Mouse (Mus musculus): ENCODE results near the gene Fgf3. TPM values are rescaled to one million over a fixed set of nuclear protein-coding genes. Genes with fewer than 3 reads are reported as not detected.

Gene Fgf3
- total and polyA plus RNA-seq, 2 experiments from 2014 or later = 0.33 to 3.5 TPM

DNA sequence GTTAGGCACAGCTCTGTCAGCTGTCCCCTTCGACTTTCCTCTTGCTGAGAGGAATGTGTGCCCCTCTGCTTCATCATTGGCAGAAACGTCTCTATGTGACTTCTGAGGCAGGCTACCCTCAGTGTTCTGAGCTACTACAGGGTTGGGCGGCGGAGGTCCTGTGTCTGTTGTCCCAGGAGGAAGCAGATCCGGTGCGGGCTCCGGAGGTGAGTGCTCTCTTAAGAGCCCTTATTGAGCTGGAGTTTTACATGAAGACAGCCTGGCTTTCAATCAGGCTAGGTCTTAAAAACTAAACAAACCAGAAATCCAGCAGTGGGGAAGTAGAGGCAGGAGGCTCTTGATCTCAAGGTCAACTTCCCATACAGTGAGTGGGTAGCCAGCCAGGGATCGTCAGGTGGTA, 29.7 kb downstream of the Fgf3 start:
- Histone ChIP-seq H3K27me3 (ENCODE audit: insufficient read depth, low read length) (peaks cover 28% of the 10 kb centered on the region), H3K4me2 (ENCODE audit: low read depth, low read length, poor library complexity, severe bottlenecking) (no peak overlapping the region), H3K4me3 (ENCODE audit: low read depth, low read length) (no peak overlapping the region), H3K9ac (replicated peaks; ENCODE audit: low read length, poor library complexity, severe bottlenecking) (no peak overlapping the region), H3K36me3 (ENCODE audit: insufficient read depth, low read length) (no peaks in the 10 kb centered on the region), H3K9me3 (ENCODE audit: low read length) (no peaks in the 10 kb centered on the region), H3K4me1 (ENCODE audit: insufficient read depth, low read length) (no peaks in the 10 kb centered on the region), H3K27ac (ENCODE audit: low read depth, low read length) (no peak overlapping the region)
- TF ChIP-seq CTCF (IDR thresholded peaks at IDR 0.05) = no peak
- DNase-seq (ENCODE audit: low spot score) (no peak), ATAC-seq (ENCODE audit: low FRiP score) (no peak)
- WGBS = 83% methylated on average over 8 of the region's 8 CpGs

DNA sequence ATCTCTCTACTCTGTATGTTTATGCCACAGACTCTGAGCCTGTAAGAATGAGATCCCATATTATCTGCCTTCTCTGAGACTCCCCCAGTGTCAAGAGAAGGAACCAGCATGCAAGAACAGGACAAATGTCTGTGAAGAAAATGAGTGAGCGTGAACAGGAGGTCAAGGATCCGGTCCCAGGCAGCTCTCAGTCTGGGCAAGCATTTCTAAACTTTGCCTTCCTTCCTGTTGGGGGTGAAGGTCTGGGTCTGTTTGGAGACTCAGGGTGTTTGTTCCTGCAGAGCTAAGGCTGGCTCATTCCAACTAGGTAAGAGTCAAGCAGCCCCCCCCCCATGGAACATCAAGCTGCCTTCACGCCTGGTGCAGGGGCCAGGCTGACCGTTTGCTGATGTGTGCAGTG, 34.5 kb downstream of the Fgf3 start:
- Histone ChIP-seq H3K4me1 (ENCODE audit: insufficient read depth, low read length) (no peaks in the 10 kb centered on the region), H3K27me3 (ENCODE audit: insufficient read depth, low read length) (no peaks in the 10 kb centered on the region; the same call in 1 of the 2 replicates), H3K9me3 (ENCODE audit: low read length) (no peaks in the 10 kb centered on the region), H3K9ac (replicated peaks; ENCODE audit: low read length, poor library complexity, severe bottlenecking) (no peak overlapping the region), H3K27ac (ENCODE audit: low read depth, low read length) (no peak overlapping the region), H3K4me3 (ENCODE audit: low read depth, low read length) (no peak overlapping the region), H3K36me3 (ENCODE audit: insufficient read depth, low read length) (no peaks in the 10 kb centered on the region), H3K4me2 (ENCODE audit: low read depth, low read length, poor library complexity, severe bottlenecking) (no peak overlapping the region)
- DNase-seq (ENCODE audit: low spot score) (no peak), ATAC-seq (ENCODE audit: low FRiP score) (no peak)
- 68% methylated on average over 4 of the region's 4 CpGs for WGBS
- TF ChIP-seq CTCF (IDR thresholded peaks at IDR 0.05) = no peak

DNA sequence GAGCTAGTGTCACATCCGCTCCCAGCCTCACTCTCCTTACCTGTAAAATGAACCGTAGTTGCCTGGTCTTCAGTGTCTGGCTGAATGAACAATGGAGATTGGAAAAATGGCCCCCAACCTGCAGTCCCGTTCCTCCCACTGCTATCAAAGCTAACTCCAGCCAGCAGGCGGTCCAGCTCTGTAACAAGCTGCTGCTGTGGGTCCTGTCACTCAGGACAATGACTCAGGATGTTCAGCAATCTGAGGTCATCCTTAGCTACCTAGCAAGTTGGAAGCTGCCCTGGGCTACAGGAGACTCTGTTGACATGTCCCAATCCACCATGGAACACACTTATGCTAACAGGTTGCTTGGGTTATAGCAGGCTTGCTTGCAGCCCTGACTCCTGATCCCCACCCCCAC, 35.3 kb downstream of the Fgf3 start:
- H3K27me3 ChIP-seq (ENCODE audit: insufficient read depth, low read length) = no peaks in the 10 kb centered on the region; the same call in 1 of the 2 replicates
- no peaks in the 10 kb centered on the region for H3K9me3 ChIP-seq (ENCODE audit: low read length)
- no peak for DNase-seq (ENCODE audit: low spot score)
- no peak for ATAC-seq (ENCODE audit: low FRiP score)
- no peak overlapping the region for H3K27ac ChIP-seq (ENCODE audit: low read depth, low read length)
- no peak for TF ChIP-seq CTCF (IDR thresholded peaks at IDR 0.05)
- H3K4me2 ChIP-seq (ENCODE audit: low read depth, low read length, poor library complexity, severe bottlenecking) = no peak overlapping the region
- H3K4me3 ChIP-seq (ENCODE audit: low read depth, low read length) = no peak overlapping the region
- H3K4me1 ChIP-seq (ENCODE audit: insufficient read depth, low read length) = no peaks in the 10 kb centered on the region
- H3K9ac ChIP-seq (replicated peaks; ENCODE audit: low read length, poor library complexity, severe bottlenecking) = no peak overlapping the region
- WGBS = 69% methylated on average over 4 of the region's 4 CpGs
- no peaks in the 10 kb centered on the region for H3K36me3 ChIP-seq (ENCODE audit: insufficient read depth, low read length)

DNA sequence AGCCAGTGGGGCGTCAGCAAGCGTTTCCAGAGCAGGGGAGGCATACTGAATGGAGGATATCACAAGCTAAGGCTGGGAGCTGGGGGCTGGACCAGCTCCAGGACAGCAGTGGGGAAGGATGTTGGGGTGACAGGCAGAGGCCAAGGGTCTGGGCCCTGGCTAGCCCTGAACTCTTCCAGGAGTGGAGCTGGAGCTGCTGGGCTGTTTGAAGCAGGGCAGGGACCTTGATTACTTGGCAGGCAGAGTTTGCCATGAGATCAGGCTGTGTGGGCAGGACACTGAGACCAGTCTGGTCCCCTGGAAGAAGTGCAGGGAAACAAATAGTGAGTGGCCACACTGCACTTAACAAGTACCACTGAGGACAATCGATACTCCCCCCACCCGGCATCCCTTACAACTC, 36.3 kb downstream of the Fgf3 start:
- Histone ChIP-seq H3K36me3 (ENCODE audit: insufficient read depth, low read length) (no peaks in the 10 kb centered on the region), H3K4me1 (ENCODE audit: insufficient read depth, low read length) (no peaks in the 10 kb centered on the region), H3K9ac (replicated peaks; ENCODE audit: low read length, poor library complexity, severe bottlenecking) (no peak overlapping the region), H3K27me3 (ENCODE audit: insufficient read depth, low read length) (no peaks in the 10 kb centered on the region; the same call in 1 of the 2 replicates), H3K4me3 (ENCODE audit: low read depth, low read length) (no peak overlapping the region), H3K9me3 (ENCODE audit: low read length) (no peaks in the 10 kb centered on the region), H3K4me2 (ENCODE audit: low read depth, low read length, poor library complexity, severe bottlenecking) (no peak overlapping the region), H3K27ac (ENCODE audit: low read depth, low read length) (no peak overlapping the region)
- ATAC-seq (ENCODE audit: low FRiP score) (no peak), DNase-seq (ENCODE audit: low spot score) (no peak)
- no peak for TF ChIP-seq CTCF (IDR thresholded peaks at IDR 0.05)
- WGBS = 72% methylated on average over 4 of the region's 4 CpGs

DNA sequence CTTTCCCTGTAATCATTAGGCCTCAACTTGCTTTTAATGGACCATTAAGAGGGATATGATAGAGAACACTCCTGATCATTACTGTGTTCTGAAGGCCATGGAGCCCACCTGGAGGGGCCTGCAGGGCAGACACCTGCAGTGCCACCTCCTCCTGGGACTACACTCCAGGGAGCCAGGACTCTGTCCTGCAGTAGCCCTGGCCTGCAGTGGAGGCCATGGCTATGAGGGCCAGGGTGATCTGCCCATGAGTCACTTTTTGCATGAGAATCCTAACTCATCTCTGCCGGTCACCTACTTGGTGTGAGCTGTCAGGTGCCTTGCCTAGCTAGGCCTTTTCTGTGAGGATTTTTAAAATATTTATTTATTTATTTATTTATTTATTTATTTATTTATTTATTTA, 40.5 kb downstream of the Fgf3 start:
- Histone ChIP-seq H3K27me3 (ENCODE audit: insufficient read depth, low read length) (no peaks in the 10 kb centered on the region; the same call in 1 of the 2 replicates), H3K36me3 (ENCODE audit: insufficient read depth, low read length) (no peaks in the 10 kb centered on the region), H3K4me3 (ENCODE audit: low read depth, low read length) (no peak overlapping the region), H3K4me2 (ENCODE audit: low read depth, low read length, poor library complexity, severe bottlenecking) (no peak overlapping the region), H3K4me1 (ENCODE audit: insufficient read depth, low read length) (no peaks in the 10 kb centered on the region), H3K9me3 (ENCODE audit: low read length) (no peaks in the 10 kb centered on the region), H3K9ac (replicated peaks; ENCODE audit: low read length, poor library complexity, severe bottlenecking) (no peak overlapping the region), H3K27ac (ENCODE audit: low read depth, low read length) (no peak overlapping the region)
- WGBS = 100% methylated on average over 1 of the region's 1 CpGs
- TF ChIP-seq CTCF (IDR thresholded peaks at IDR 0.05) = no peak
- DNase-seq (ENCODE audit: low spot score) (no peak), ATAC-seq (ENCODE audit: low FRiP score) (no peak)

DNA sequence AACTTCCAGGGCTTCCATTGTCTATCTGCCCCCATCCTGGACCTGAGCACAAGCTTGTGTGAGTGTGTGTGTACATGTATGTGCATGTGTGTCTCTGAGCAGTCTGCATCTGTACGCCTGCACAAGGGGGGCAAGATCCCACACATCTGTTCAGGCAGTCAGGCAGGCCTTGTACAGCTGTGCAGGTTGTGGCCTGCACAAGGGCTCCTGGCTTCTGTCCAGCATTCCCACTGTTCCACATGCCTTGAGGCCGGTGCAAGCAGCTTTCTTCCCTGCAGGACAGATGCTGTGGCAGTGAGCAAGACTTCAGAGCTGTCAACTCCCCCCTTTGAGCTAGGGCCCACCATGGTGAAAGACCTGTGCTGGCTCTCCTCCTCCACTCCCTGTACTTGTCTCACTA, 45.2 kb downstream of the Fgf3 start:
- no peak for TF ChIP-seq CTCF (IDR thresholded peaks at IDR 0.05)
- Histone ChIP-seq H3K27me3 (ENCODE audit: insufficient read depth, low read length) (no peaks in the 10 kb centered on the region), H3K27ac (ENCODE audit: low read depth, low read length) (no peak overlapping the region), H3K4me1 (ENCODE audit: insufficient read depth, low read length) (no peaks in the 10 kb centered on the region), H3K36me3 (ENCODE audit: insufficient read depth, low read length) (no peaks in the 10 kb centered on the region), H3K4me3 (ENCODE audit: low read depth, low read length) (no peak overlapping the region), H3K4me2 (ENCODE audit: low read depth, low read length, poor library complexity, severe bottlenecking) (no peak overlapping the region), H3K9ac (replicated peaks; ENCODE audit: low read length, poor library complexity, severe bottlenecking) (no peak overlapping the region), H3K9me3 (ENCODE audit: low read length) (no peaks in the 10 kb centered on the region)
- DNase-seq (ENCODE audit: low spot score) = no peak
- 40% methylated on average over 2 of the region's 2 CpGs for WGBS
- no peak for ATAC-seq (ENCODE audit: low FRiP score)

Measured in midbrain, postnatal 0 days (tissue).